Mouse (Mus musculus) lung, embryonic 15.5 days (tissue): ENCODE results near the gene Umodl1. TPM values are rescaled to one million over a fixed set of nuclear protein-coding genes. Genes with fewer than 3 reads are reported as not detected.

Experiments
- ATAC-seq: fragments of 200-750 bp; cut with Nextera tagmentation; 2 replicates; pipeline ENCODE4 v1.8.0; 2017; ENCODE audit warnings: moderate number of reproducible peaks, borderline replicate concordance; ENCODE audit not compliant: low FRiP score, low TSS enrichment; ENCODE audit errors: extremely low read depth
- H3K27ac ChIP-seq: fragments of 300-500 bp; sonication (generic); 2 replicates; pipeline ENCODE4 v1.5.1; 2015; ENCODE audit warnings: moderate library complexity, mild to moderate bottlenecking, inconsistent platforms
- H3K27me3 ChIP-seq: fragments of 300-500 bp; sonication (generic); 2 replicates; pipeline ENCODE4 v1.6.1; 2015; ENCODE audit warnings: inconsistent platforms
- H3K36me3 ChIP-seq: fragments of 300-500 bp; sonication (generic); 2 replicates; pipeline ENCODE4 v1.6.1; 2015; ENCODE audit warnings: inconsistent platforms
- H3K4me1 ChIP-seq: fragments of 300-500 bp; sonication (generic); 2 replicates; pipeline ENCODE4 v1.6.1; 2015; ENCODE audit warnings: inconsistent platforms
- H3K4me2 ChIP-seq: fragments of 300-500 bp; sonication (generic); 2 replicates; pipeline ENCODE4 v1.6.1; 2015; ENCODE audit warnings: inconsistent platforms, mild to moderate bottlenecking, moderate library complexity
- H3K4me3 ChIP-seq: fragments of 300-500 bp; sonication (generic); 2 replicates; pipeline ENCODE4 v1.5.1; 2015; ENCODE audit warnings: mild to moderate bottlenecking, inconsistent platforms
- H3K9ac ChIP-seq: fragments of 300-500 bp; sonication (generic); 2 replicates; pipeline ENCODE4 v1.6.1; 2015; ENCODE audit warnings: inconsistent platforms
- H3K9me3 ChIP-seq: fragments of 300-500 bp; sonication (generic); 2 replicates; pipeline ENCODE4 v1.6.1; 2016; ENCODE audit warnings: inconsistent platforms
- WGBS: fragments of 180-500 bp; shearing (Covaris S2); methylation state at CpG from one replicate; pipeline ENCODE4 v1.1.7; 2015; 5-methylcytosine and 5-hydroxymethylcytosine counted together
- microRNA-seq: library from miRNA; unstranded; fragments of <30 nt; microRNA quantifications from one replicate; pipeline ENCODE4, GENCODE M21; 2016
- polyA plus RNA-seq: library from polyadenylated mRNA; unstranded; fragments of >200 nt; fragmentation: Nextera tagmentation; extraction: Ambion mirVana; gene quantifications from 2 replicates; pipeline ENCODE4 v1.2.1, GENCODE M21; 2015

Umodl1 gene
- polyA plus RNA-seq, 1 experiment from 2014 or later: 0.72 TPM

GRCm38 (mm10) chr17:31040421-31040820 is 86.0 kb downstream of the Umodl1 start:
- no peak for ATAC-seq
- Histone ChIP-seq H3K36me3 (no peaks in the 10 kb centered on the region), H3K4me3 (no peak overlapping the region), H3K4me1 (no peaks in the 10 kb centered on the region), H3K27ac (no peak overlapping the region), H3K9ac (no peak overlapping the region), H3K9me3 (no peaks in the 10 kb centered on the region), H3K27me3 (no peaks in the 10 kb centered on the region), H3K4me2 (no peak overlapping the region)
- 65% methylated on average over 7 of the region's 7 CpGs for WGBS

GRCm38 (mm10) chr17:31042751-31043150 is 88.3 kb downstream of the Umodl1 start:
- 39% methylated on average over 2 of the region's 2 CpGs for WGBS
- Histone ChIP-seq H3K9me3 (no peaks in the 10 kb centered on the region), H3K9ac (no peak overlapping the region), H3K36me3 (no peaks in the 10 kb centered on the region), H3K27ac (no peak overlapping the region), H3K27me3 (no peaks in the 10 kb centered on the region), H3K4me3 (no peak overlapping the region), H3K4me2 (no peak overlapping the region), H3K4me1 (no peaks in the 10 kb centered on the region)
- no peak for ATAC-seq

GRCm38 (mm10) chr17:31057151-31057890 is 102.9 kb downstream of the Umodl1 start, which contains the start of gene Abcg1:
Gene Abcg1, plus strand, starts transcription at chr17:31057675.
- Histone ChIP-seq H3K27ac (peak within 1 kb of the TSS; percentile 8; the same call in 1 of the 2 replicates), H3K9me3 (no peaks in the 10 kb centered on the region), H3K4me3 (peak within 1 kb of the TSS; percentile 49), H3K9ac (peak within 1 kb of the TSS; percentile 27), H3K4me1 (peaks cover 23% of the 10 kb centered on the region), H3K36me3 (no peaks in the 10 kb centered on the region), H3K4me2 (peak within 1 kb of the TSS; percentile 91), H3K27me3 (peaks cover 38% of the 10 kb centered on the region)
- ATAC-seq: peak; percentile 68
- 3% methylated on average over 38 of the region's 49 CpGs for WGBS

GRCm38 (mm10) chr17:31057891-31058744 is 103.7 kb downstream of the Umodl1 start:
- Histone ChIP-seq H3K9me3 (no peaks in the 10 kb centered on the region), H3K36me3 (no peaks in the 10 kb centered on the region), H3K4me2 (peak overlapping the region; percentile 91), H3K4me3 (peak overlapping the region; percentile 49), H3K27me3 (peaks cover 38% of the 10 kb centered on the region), H3K27ac (peak overlapping the region; percentile 8; the same call in 1 of the 2 replicates), H3K4me1 (peaks cover 23% of the 10 kb centered on the region), H3K9ac (peak overlapping the region; percentile 27)
- 1% methylated on average over 31 of the region's 31 CpGs for WGBS
- ATAC-seq: peak; percentile 33; the same call in 1 of the 2 replicates

GRCm38 (mm10) chr17:31058745-31059085 is 104.3 kb downstream of the Umodl1 start:
- peak overlapping the region; percentile 49 for H3K4me3 ChIP-seq
- ATAC-seq: no peak
- H3K36me3 ChIP-seq: no peaks in the 10 kb centered on the region
- H3K9ac ChIP-seq: no peak overlapping the region
- no peaks in the 10 kb centered on the region for H3K9me3 ChIP-seq
- 1% methylated on average over 13 of the region's 13 CpGs for WGBS
- peak overlapping the region; percentile 91 for H3K4me2 ChIP-seq
- H3K27me3 ChIP-seq: peaks cover 38% of the 10 kb centered on the region
- H3K4me1 ChIP-seq: peaks cover 23% of the 10 kb centered on the region
- H3K27ac ChIP-seq: peak overlapping the region; percentile 8; the same call in 1 of the 2 replicates

- no peak overlapping the region for H3K9ac ChIP-seq
- no peaks in the 10 kb centered on the region for H3K36me3 ChIP-seq
- H3K4me2 ChIP-seq: peak overlapping the region; percentile 91; the same call in 1 of the 2 replicates
- no peak overlapping the region for H3K4me3 ChIP-seq
- no peaks in the 10 kb centered on the region for H3K9me3 ChIP-seq
- WGBS: 14% methylated on average over 4 of the region's 4 CpGs
- peaks cover 38% of the 10 kb centered on the region for H3K27me3 ChIP-seq
- peak overlapping the region; percentile 65 for H3K27ac ChIP-seq
- H3K4me1 ChIP-seq: peaks cover 23% of the 10 kb centered on the region
- ATAC-seq: peak; percentile 43; the same call in 1 of the 2 replicates
These were observed 105.8 kb downstream of the Umodl1 start for GRCm38 (mm10) chr17:31060196-31060587.

Small RNA genes lying within 50 kb of the gene (microRNA-seq; reads per million reads assigned to microRNA genes)
- gene Gm24026: not detected

Other genes starting within 250 kb of the Umodl1 start
- gene Glp1r, start 52.8 kb upstream of the Umodl1 start, polyA plus RNA-seq: 6.8 and 8.4 TPM in 2 replicates
- gene Abcg1, start 103.0 kb downstream of the Umodl1 start, polyA plus RNA-seq: 10.9 and 12.2 TPM in 2 replicates
- 0.45 and 0.49 TPM in 2 replicates for gene Tff3, start 175.0 kb downstream of the Umodl1 start, polyA plus RNA-seq
- gene Tff2, start 189.6 kb downstream of the Umodl1 start, polyA plus RNA-seq: 0.40 TPM in 1 of 2 replicates, not detected in the other
- not detected in 2 replicates for gene Tff1, start 210.6 kb downstream of the Umodl1 start, polyA plus RNA-seq
- gene Tmprss3, start 244.3 kb downstream of the Umodl1 start, polyA plus RNA-seq: 0.06 TPM in 1 of 2 replicates, not detected in the other